Mouse (Mus musculus): Measurements from ENCODE around the gene Olfr429.

DNA sequence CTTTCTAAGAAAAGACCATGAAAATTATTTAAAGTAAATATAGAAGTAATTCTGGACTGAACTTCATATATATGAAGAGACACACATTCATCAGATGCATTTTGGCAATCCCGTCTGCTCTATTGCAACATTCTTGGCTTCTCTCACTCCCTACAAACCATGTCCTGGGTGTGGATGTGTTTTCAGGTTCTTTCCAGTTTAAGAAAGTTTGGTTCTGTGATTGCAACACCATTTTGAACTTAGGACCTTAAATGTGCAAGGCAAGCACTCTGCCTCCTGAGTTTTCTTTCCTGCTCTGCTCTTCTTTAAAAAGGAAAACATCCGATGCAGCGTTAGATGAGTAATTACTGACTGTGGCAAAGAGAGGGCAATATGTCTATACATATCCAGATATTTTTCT is 45.7 kb upstream of the Olfr429 start:
- no peak for TF ChIP-seq POLR2A (IDR thresholded peaks at IDR 0.05; ENCODE audit: control insufficient read depth, low read depth, low read length)
- no peak for TF ChIP-seq CTCF (IDR thresholded peaks at IDR 0.05; ENCODE audit: control insufficient read depth, insufficient read depth, insufficient replicate concordance, low read depth, low read length)

Data from testis, adult 2 months (tissue).